Mouse (Mus musculus) ovary, adult 2 months (tissue): Measurements from ENCODE around the gene Olfr103. TPM values are rescaled to one million over a fixed set of nuclear protein-coding genes. Genes with fewer than 3 reads are reported as not detected.

Source experiments
- polyA plus RNA-seq: library from polyadenylated mRNA; depleted of rRNA; stranded (reverse); fragments of >200 nt; gene quantifications from 2 replicates; pipeline ENCODE4 v1.2.3, GENCODE M21; 2012; rRNA removed

Olfr103 gene
- not detected in 2 replicates for polyA plus RNA-seq

GRCm38 (mm10) chr17:37339598-37339997, at the start of gene Olfr103:
Olfr103 (minus strand) TSS chr17:37339698.

GRCm38 (mm10) chr17:37378733-37379132, 39.2 kb upstream of the Olfr103 start, which contains the start of gene Olfr105-ps:
Olfr105-ps (plus strand) TSS chr17:37379033.

GRCm38 (mm10) chr17:37359282-37359681, 19.8 kb upstream of the Olfr103 start, which contains the start of gene Olfr104-ps:
Olfr104-ps (plus strand) TSS chr17:37359582.

DNA sequence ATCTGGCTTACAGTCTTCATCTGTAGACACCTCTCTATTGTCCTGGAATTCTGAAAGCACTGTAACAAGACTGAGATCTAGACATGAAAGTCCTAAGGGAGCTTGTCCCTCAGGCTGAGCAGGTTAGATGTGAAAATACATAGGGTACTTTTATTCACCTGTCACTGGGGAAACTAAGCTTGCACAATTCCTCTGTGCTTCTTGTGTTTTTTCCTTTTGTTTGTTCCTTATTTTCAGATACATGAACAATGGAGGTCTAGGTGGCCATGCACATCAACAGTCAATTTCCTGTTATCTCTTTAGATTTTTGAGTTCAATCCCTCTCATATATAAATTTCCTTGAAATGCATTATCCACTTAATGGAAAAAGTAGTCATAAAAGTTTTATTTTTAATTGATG, 22.5 kb downstream of the Olfr103 start, which contains the start of gene Olfr102:
Olfr102 (minus strand) TSS at position 101 of the 400 bp plus-strand sequence.

GRCm38 (mm10) chr17:37304213-37304612, 35.3 kb downstream of the Olfr103 start, which contains the start of gene Olfr101:
Olfr101 (minus strand) TSS chr17:37304313.

Other genes starting within 250 kb of the Olfr103 start
- gene Olfr91, start 241.4 kb downstream of the Olfr103 start, polyA plus RNA-seq = not detected in 2 replicates
- gene Olfr92, start 219.6 kb downstream of the Olfr103 start, polyA plus RNA-seq = not detected in 2 replicates
- not detected in 2 replicates for gene Olfr93, start 178.2 kb downstream of the Olfr103 start, polyA plus RNA-seq
- not detected in 2 replicates for gene Ubd, start 145.8 kb downstream of the Olfr103 start, polyA plus RNA-seq
- not detected in 2 replicates for gene Olfr94, start 138.7 kb downstream of the Olfr103 start, polyA plus RNA-seq
- gene Olfr95, start 126.6 kb downstream of the Olfr103 start, polyA plus RNA-seq = not detected in 2 replicates
- gene Olfr96, start 119.6 kb downstream of the Olfr103 start, polyA plus RNA-seq = not detected in 2 replicates
- gene Olfr97, start 102.4 kb downstream of the Olfr103 start, polyA plus RNA-seq = not detected in 2 replicates
- gene Olfr98, start 75.9 kb downstream of the Olfr103 start, polyA plus RNA-seq = not detected in 2 replicates
- 11.7 and 12.1 TPM in 2 replicates for gene H2-M3, start 69.5 kb downstream of the Olfr103 start, polyA plus RNA-seq
- gene Olfr99, start 56.2 kb downstream of the Olfr103 start, polyA plus RNA-seq = not detected in 2 replicates
- gene Olfr101, start 35.4 kb downstream of the Olfr103 start, polyA plus RNA-seq = not detected in 2 replicates
- gene Olfr102, start 22.6 kb downstream of the Olfr103 start, polyA plus RNA-seq = not detected in 2 replicates
- not detected in 2 replicates for gene Olfr104-ps, start 19.9 kb upstream of the Olfr103 start, polyA plus RNA-seq
- gene Olfr105-ps, start 39.3 kb upstream of the Olfr103 start, polyA plus RNA-seq = not detected in 2 replicates
- not detected in 2 replicates for gene Olfr106-ps, start 50.7 kb upstream of the Olfr103 start, polyA plus RNA-seq
- gene Olfr107, start 59.5 kb upstream of the Olfr103 start, polyA plus RNA-seq = not detected in 2 replicates
- not detected in 2 replicates for gene Olfr108, start 105.8 kb upstream of the Olfr103 start, polyA plus RNA-seq
- not detected in 2 replicates for gene Olfr109, start 119.2 kb upstream of the Olfr103 start, polyA plus RNA-seq
- 0.14 and 0.19 TPM in 2 replicates for gene H2-M2, start 143.9 kb upstream of the Olfr103 start, polyA plus RNA-seq
- gene Olfr110, start 152.8 kb upstream of the Olfr103 start, polyA plus RNA-seq = not detected in 2 replicates
- not detected in 2 replicates for gene Olfr111, start 168.3 kb upstream of the Olfr103 start, polyA plus RNA-seq
- gene Olfr112, start 229.8 kb upstream of the Olfr103 start, polyA plus RNA-seq = not detected in 2 replicates
- gene Olfr113, start 238.0 kb upstream of the Olfr103 start, polyA plus RNA-seq = not detected in 2 replicates